Mouse (Mus musculus) kidney, embryonic 14.5 days (tissue): ENCODE results near the gene Aqp8. TPM values are rescaled to one million over a fixed set of nuclear protein-coding genes. Genes with fewer than 3 reads are reported as not detected.

Experiments used
- ATAC-seq: fragments of 200-750 bp; cut with Nextera tagmentation; 2 replicates; pipeline ENCODE4 v1.8.0; 2017; ENCODE audit warnings: moderate number of reproducible peaks, mild to moderate bottlenecking, moderate TSS enrichment, moderate library complexity; ENCODE audit not compliant: low FRiP score, low TSS enrichment
- H3K27ac ChIP-seq: fragments of 300-500 bp; sonication (generic); 2 replicates; pipeline ENCODE4 v1.5.1; 2014; ENCODE audit warnings: low read depth, mild to moderate bottlenecking, low read length, moderate library complexity, mixed read lengths
- H3K27me3 ChIP-seq: fragments of 300-500 bp; sonication (generic); 2 replicates; pipeline ENCODE4 v1.6.1; 2014; ENCODE audit warnings: mild to moderate bottlenecking, low read length; ENCODE audit not compliant: control insufficient read depth, insufficient read depth
- H3K36me3 ChIP-seq: fragments of 300-500 bp; sonication (generic); 2 replicates; pipeline ENCODE4 v1.6.1; 2014; ENCODE audit warnings: low read length, mixed read lengths; ENCODE audit not compliant: control insufficient read depth, insufficient read depth
- H3K4me1 ChIP-seq: fragments of 300-500 bp; sonication (generic); 2 replicates; pipeline ENCODE4 v1.6.1; 2014; ENCODE audit warnings: low read length, mixed read lengths; ENCODE audit not compliant: control insufficient read depth, insufficient read depth
- H3K4me2 ChIP-seq: fragments of 300-500 bp; sonication (generic); replicated peaks from 2 replicates; pipeline ENCODE4 v1.6.1; 2014; ENCODE audit warnings: low read depth, mild to moderate bottlenecking, low read length
- H3K4me3 ChIP-seq: fragments of 300-500 bp; sonication (generic); 2 replicates; pipeline ENCODE4 v1.5.1; 2014; ENCODE audit warnings: mild to moderate bottlenecking, low read length
- H3K9ac ChIP-seq: fragments of 300-500 bp; sonication (generic); 2 replicates; pipeline ENCODE4 v1.6.1; 2014; ENCODE audit warnings: low read depth, mild to moderate bottlenecking, low read length, moderate library complexity
- H3K9me3 ChIP-seq: fragments of 300-500 bp; sonication (generic); 2 replicates; pipeline ENCODE4 v1.6.1; 2016; ENCODE audit warnings: low read length; ENCODE audit not compliant: control insufficient read depth
- WGBS: fragments of 180-500 bp; shearing (Covaris S2); extraction: QIAGEN DNeasy Blood & Tissue Kit; methylation state at CpG from one replicate; pipeline ENCODE4 v1.1.7; 2014; 5-methylcytosine and 5-hydroxymethylcytosine counted together
- polyA plus RNA-seq: library from polyadenylated mRNA; unstranded; fragments of >200 nt; fragmentation: Nextera tagmentation; extraction: Ambion mirVana; gene quantifications from 2 replicates; pipeline ENCODE4 v1.2.1, GENCODE M21; 2014

Aqp8 gene
- polyA plus RNA-seq, 1 experiment from 2014 or later, result not detected

DNA sequence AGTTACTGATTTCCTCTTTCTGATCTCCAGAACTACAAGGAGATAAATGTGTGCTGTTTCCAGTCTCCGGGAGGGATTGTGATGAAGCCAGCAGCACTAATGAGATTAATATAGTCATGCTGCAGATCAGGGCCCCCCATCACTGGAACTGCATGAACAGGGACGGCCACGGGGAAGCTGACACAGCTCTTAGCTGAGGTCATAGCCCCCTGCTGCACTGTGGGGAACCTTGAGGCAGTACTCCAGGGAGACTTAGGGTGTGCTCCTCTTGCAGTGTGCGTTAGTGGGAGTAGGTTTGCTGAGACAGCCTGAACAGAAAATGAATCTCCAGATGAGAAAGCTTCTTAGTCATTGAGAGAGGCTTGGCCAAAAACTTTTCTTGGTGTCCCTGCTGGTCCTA, 30.9 kb upstream of the Aqp8 start:
- 75% methylated on average over 4 of the region's 4 CpGs for WGBS

DNA sequence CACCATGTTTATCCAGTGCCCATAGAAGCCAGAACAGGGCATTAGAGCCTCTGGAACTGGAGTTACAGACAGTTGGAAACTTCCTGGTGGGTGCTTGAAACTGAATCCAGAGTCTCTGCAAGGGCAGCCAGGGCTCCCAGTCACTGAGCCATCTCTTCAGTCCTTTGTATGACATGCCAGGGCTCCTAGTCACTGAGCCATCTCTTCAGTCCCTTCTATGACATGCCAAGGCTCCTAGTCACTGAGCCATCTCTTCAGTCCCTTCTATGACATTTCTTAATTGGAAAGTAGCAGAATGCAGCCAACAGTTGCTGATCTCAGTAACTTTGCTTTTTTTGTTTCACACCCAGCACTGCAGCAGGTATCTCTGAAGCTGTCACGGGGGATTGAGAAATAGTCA, 20.0 kb upstream of the Aqp8 start:
- Histone ChIP-seq H3K4me2 (no peak overlapping the region), H3K4me1 (no peaks in the 10 kb centered on the region), H3K4me3 (no peak overlapping the region), H3K27me3 (no peaks in the 10 kb centered on the region), H3K9me3 (no peaks in the 10 kb centered on the region), H3K27ac (no peak overlapping the region), H3K9ac (no peak overlapping the region), H3K36me3 (no peaks in the 10 kb centered on the region)
- ATAC-seq, result no peak
- 80% methylated on average over 1 of the region's 1 CpGs for WGBS

More for the DNA sequence above, 30.9 kb upstream of the Aqp8 start:
- Histone ChIP-seq H3K4me1 (no peaks in the 10 kb centered on the region), H3K27ac (no peak overlapping the region), H3K4me3 (no peak overlapping the region), H3K9ac (no peak overlapping the region), H3K4me2 (no peak overlapping the region), H3K27me3 (no peaks in the 10 kb centered on the region), H3K36me3 (peaks cover 18% of the 10 kb centered on the region; the same call in 1 of the 2 replicates), H3K9me3 (0 out of 2 replicates have a peak, but pooled peaks cover 3% of the 10 kb centered on the region)
- no peak for ATAC-seq

DNA sequence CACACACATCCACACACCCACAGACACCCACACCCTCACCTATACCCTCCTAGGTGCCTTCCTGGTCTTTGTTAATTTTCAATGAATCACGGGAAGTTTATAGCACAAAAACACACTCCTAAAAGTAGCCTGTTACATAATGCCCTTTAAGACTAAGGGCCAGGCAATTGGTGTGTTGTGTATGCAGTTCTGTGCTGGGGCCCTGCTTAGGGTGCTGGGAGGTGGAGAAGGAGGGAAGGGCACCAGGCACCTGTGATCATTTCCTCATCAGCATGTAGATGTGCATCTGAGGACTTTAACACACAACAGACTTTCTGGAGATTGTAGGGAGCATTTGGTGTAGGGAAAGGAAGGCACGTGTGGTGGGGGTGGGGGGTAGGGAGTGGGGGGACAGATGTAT, 13.3 kb upstream of the Aqp8 start:
- H3K27ac ChIP-seq, result no peak overlapping the region
- no peak overlapping the region for H3K4me2 ChIP-seq
- H3K36me3 ChIP-seq, result no peaks in the 10 kb centered on the region
- H3K4me3 ChIP-seq, result no peak overlapping the region
- ATAC-seq, result no peak
- H3K9me3 ChIP-seq, result no peaks in the 10 kb centered on the region
- no peaks in the 10 kb centered on the region for H3K27me3 ChIP-seq
- H3K9ac ChIP-seq, result no peak overlapping the region
- 91% methylated on average over 2 of the region's 2 CpGs for WGBS
- no peaks in the 10 kb centered on the region for H3K4me1 ChIP-seq

GRCm38 (mm10) chr7:123449676-123450075, 12.4 kb upstream of the Aqp8 start:
- 71% methylated on average over 10 of the region's 10 CpGs for WGBS
- no peak overlapping the region for H3K4me3 ChIP-seq
- H3K9ac ChIP-seq, result no peak overlapping the region
- H3K36me3 ChIP-seq, result no peaks in the 10 kb centered on the region
- no peaks in the 10 kb centered on the region for H3K27me3 ChIP-seq
- no peak overlapping the region for H3K4me2 ChIP-seq
- H3K27ac ChIP-seq, result no peak overlapping the region
- no peaks in the 10 kb centered on the region for H3K9me3 ChIP-seq
- H3K4me1 ChIP-seq, result no peaks in the 10 kb centered on the region
- ATAC-seq, result no peak

GRCm38 (mm10) chr7:123450515-123450914, 11.6 kb upstream of the Aqp8 start:
- Histone ChIP-seq H3K27me3 (no peaks in the 10 kb centered on the region), H3K4me1 (no peaks in the 10 kb centered on the region), H3K4me2 (no peak overlapping the region), H3K27ac (no peak overlapping the region), H3K4me3 (no peak overlapping the region), H3K9ac (no peak overlapping the region), H3K9me3 (no peaks in the 10 kb centered on the region), H3K36me3 (no peaks in the 10 kb centered on the region)
- ATAC-seq, result no peak
- 89% methylated on average over 2 of the region's 2 CpGs for WGBS

- Histone ChIP-seq H3K9ac (no peak overlapping the region), H3K27ac (no peak overlapping the region), H3K4me3 (no peak overlapping the region), H3K27me3 (no peaks in the 10 kb centered on the region), H3K36me3 (no peaks in the 10 kb centered on the region), H3K9me3 (no peaks in the 10 kb centered on the region), H3K4me2 (no peak overlapping the region), H3K4me1 (no peaks in the 10 kb centered on the region)
- ATAC-seq, result no peak
- 36% methylated on average over 6 of the region's 6 CpGs for WGBS
Observed at GRCm38 (mm10) chr7:123452551-123452950, 9.5 kb upstream of the Aqp8 start.

- no peak for ATAC-seq
- Histone ChIP-seq H3K4me1 (no peaks in the 10 kb centered on the region), H3K9me3 (no peaks in the 10 kb centered on the region), H3K4me3 (no peak overlapping the region), H3K9ac (no peak overlapping the region), H3K27me3 (no peaks in the 10 kb centered on the region), H3K27ac (no peak overlapping the region), H3K36me3 (no peaks in the 10 kb centered on the region), H3K4me2 (no peak overlapping the region)
- 72% methylated on average over 8 of the region's 8 CpGs for WGBS
Observed at GRCm38 (mm10) chr7:123453066-123453465, 9.0 kb upstream of the Aqp8 start.

- no peaks in the 10 kb centered on the region for H3K36me3 ChIP-seq
Observed at GRCm38 (mm10) chr7:123455088-123455487, 7.0 kb upstream of the Aqp8 start.

GRCm38 (mm10) chr7:123458309-123458708, 3.8 kb upstream of the Aqp8 start:
- Histone ChIP-seq H3K4me3 (no peak overlapping the region), H3K27ac (no peak overlapping the region), H3K4me1 (no peaks in the 10 kb centered on the region), H3K9me3 (no peaks in the 10 kb centered on the region), H3K4me2 (no peak overlapping the region), H3K36me3 (no peaks in the 10 kb centered on the region), H3K9ac (no peak overlapping the region), H3K27me3 (no peaks in the 10 kb centered on the region)
- no peak for ATAC-seq
- WGBS, result 89% methylated on average over 4 of the region's 4 CpGs

More at GRCm38 (mm10) chr7:123455088-123455487, 7.0 kb upstream of the Aqp8 start:
- Histone ChIP-seq H3K4me2 (no peak overlapping the region), H3K4me1 (no peaks in the 10 kb centered on the region), H3K27me3 (no peaks in the 10 kb centered on the region), H3K9ac (no peak overlapping the region), H3K4me3 (no peak overlapping the region), H3K27ac (no peak overlapping the region), H3K9me3 (no peaks in the 10 kb centered on the region)
- 98% methylated on average over 3 of the region's 3 CpGs for WGBS
- ATAC-seq, result no peak
